In genomic region chr9:41588466-41589425, GRCm38 (mm10) we compare ENCODE assay signal across 13 mouse cellular contexts.
DNase-seq lines count a peak whose midpoint lies in the region; ATAC-seq and TF ChIP-seq lines count a peak whose summit lies in the region.
"Had no signal": no experiment of that assay in that cellular context is flagged by ENCODE, and none has a peak within 500 bp of the region (broad histone marks: within the 10 kb centered on the region; RNA-seq: fewer than 3 reads in every experiment).

No protein-coding gene starts in this region.

- 83% methylated on average over 9 of the region's 9 CpGs for WGBS in heart, postnatal 0 days
- WGBS in heart, embryonic 11.5 days (ENCODE audit: insufficient replicate concordance): 86% methylated on average over 9 of the region's 9 CpGs
- WGBS in hindbrain, embryonic 13.5 days: 59% methylated on average over 9 of the region's 9 CpGs
- 15% methylated on average over 9 of the region's 9 CpGs for WGBS in midbrain, postnatal 0 days

- peaks cover 18% of the 10 kb centered on the region; the same call in 1 of the 2 replicates for H3K36me3 ChIP-seq in heart, postnatal 0 days (replicated peaks; ENCODE audit: control insufficient read depth, insufficient read depth, low read length)
- peaks cover 25% of the 10 kb centered on the region for H3K36me3 ChIP-seq in heart, embryonic 11.5 days (ENCODE audit: control insufficient read depth, insufficient read depth, low read length)
- peaks cover 58% of the 10 kb centered on the region for H3K36me3 ChIP-seq in hindbrain, embryonic 13.5 days
- H3K36me3 ChIP-seq in midbrain, postnatal 0 days (ENCODE audit: insufficient read depth, low read length): peaks cover 28% of the 10 kb centered on the region

- no peak overlapping the region for H3K4me2 ChIP-seq in heart, postnatal 0 days (ENCODE audit: low read depth, low read length)
- no peak overlapping the region for H3K4me2 ChIP-seq in heart, embryonic 11.5 days
- peak overlapping the region; percentile 82 for H3K4me2 ChIP-seq in hindbrain, embryonic 13.5 days
- peak overlapping the region; percentile 66 for H3K4me2 ChIP-seq in midbrain, postnatal 0 days (ENCODE audit: low read depth, low read length, poor library complexity, severe bottlenecking)
- H3K4me2 ChIP-seq: liver, embryonic 12.5 days had no signal

- H3K9ac ChIP-seq in heart, postnatal 0 days (replicated peaks; ENCODE audit: low read depth, low read length): no peak overlapping the region
- no peak overlapping the region for H3K9ac ChIP-seq in heart, embryonic 11.5 days (ENCODE audit: low read depth, low read length)
- peak overlapping the region; percentile 71 for H3K9ac ChIP-seq in hindbrain, embryonic 13.5 days
- peak overlapping the region; percentile 91 for H3K9ac ChIP-seq in midbrain, postnatal 0 days (replicated peaks; ENCODE audit: low read length, poor library complexity, severe bottlenecking)
- H3K9ac ChIP-seq: liver, embryonic 12.5 days had no signal

- ATAC-seq in heart, postnatal 0 days (ENCODE audit: insufficient read depth, low read depth): no peak
- no peak for ATAC-seq in heart, embryonic 11.5 days (replicated peaks; ENCODE audit: insufficient number of reproducible peaks, low FRiP score, low TSS enrichment)
- ATAC-seq in hindbrain, embryonic 13.5 days (ENCODE audit: low FRiP score): no peak
- no peak for ATAC-seq in midbrain, postnatal 0 days (ENCODE audit: low FRiP score)
- ATAC-seq: liver, embryonic 12.5 days had no signal

- H3K4me3 ChIP-seq in heart, postnatal 0 days (ENCODE audit: low read depth, low read length): no peak overlapping the region
- H3K4me3 ChIP-seq in heart, embryonic 11.5 days (ENCODE audit: low read depth, low read length): no peak overlapping the region
- peak overlapping the region; percentile 29 for H3K4me3 ChIP-seq in hindbrain, embryonic 13.5 days
- peak overlapping the region; percentile 66 for H3K4me3 ChIP-seq in midbrain, postnatal 0 days (ENCODE audit: low read depth, low read length)
- H3K4me3 ChIP-seq: liver, embryonic 12.5 days had no signal

- peaks cover 24% of the 10 kb centered on the region for H3K4me1 ChIP-seq in heart, postnatal 0 days (ENCODE audit: control insufficient read depth, insufficient read depth)
- H3K4me1 ChIP-seq in heart, embryonic 11.5 days (ENCODE audit: control insufficient read depth, insufficient read depth, low read length): no peaks in the 10 kb centered on the region
- peaks cover 62% of the 10 kb centered on the region for H3K4me1 ChIP-seq in hindbrain, embryonic 13.5 days (replicated peaks)
- H3K4me1 ChIP-seq in midbrain, postnatal 0 days (ENCODE audit: insufficient read depth, low read length): peaks cover 18% of the 10 kb centered on the region
- H3K4me1 ChIP-seq: liver, embryonic 12.5 days had no signal

- 0 out of 2 replicates have a peak overlapping the region, but pooled peaks have one; percentile 25 for H3K27ac ChIP-seq in heart, postnatal 0 days (ENCODE audit: low read depth)
- H3K27ac ChIP-seq in heart, embryonic 11.5 days (ENCODE audit: low read depth, low read length): no peak overlapping the region
- peak overlapping the region; percentile 88 for H3K27ac ChIP-seq in hindbrain, embryonic 13.5 days
- peak overlapping the region; percentile 98 for H3K27ac ChIP-seq in midbrain, postnatal 0 days (ENCODE audit: low read depth, low read length)
- H3K27ac ChIP-seq: liver, embryonic 12.5 days had no signal

- no peak for TF ChIP-seq EP300 in heart, postnatal 0 days (IDR thresholded peaks at IDR 0.05; ENCODE audit: low read depth)

- no peaks in the 10 kb centered on the region for H3K27me3 ChIP-seq in heart, postnatal 0 days (ENCODE audit: control insufficient read depth, insufficient read depth, low read length)
- H3K27me3 ChIP-seq in heart, embryonic 11.5 days (ENCODE audit: control insufficient read depth, insufficient read depth, low read length): no peaks in the 10 kb centered on the region
- no peaks in the 10 kb centered on the region for H3K27me3 ChIP-seq in hindbrain, embryonic 13.5 days
- no peaks in the 10 kb centered on the region for H3K27me3 ChIP-seq in midbrain, postnatal 0 days (ENCODE audit: insufficient read depth, low read length)
- H3K27me3 ChIP-seq: liver, embryonic 12.5 days had no signal

- TF ChIP-seq CTCF in heart, postnatal 0 days (IDR thresholded peaks at IDR 0.05; ENCODE audit: low read depth): no peak
- no peak for TF ChIP-seq CTCF in midbrain, postnatal 0 days (IDR thresholded peaks at IDR 0.05)

- DNase-seq in heart, postnatal 0 days (ENCODE audit: low spot score): no peak
- DNase-seq in adipocyte (ENCODE audit: low spot score): peak; percentile 31
- DNase-seq in midbrain, postnatal 0 days (ENCODE audit: low spot score): no peak
- no peak for DNase-seq in ovary, postnatal 14 days (ENCODE audit: low spot score)
- DNase-seq in left cerebral cortex, adult 9 months (ENCODE audit: low spot score in 2 of 2): no peak
- DNase-seq in yolk sac, embryonic 10.5 days (ENCODE audit: low spot score): no peak
- DNase-seq: adrenal gland, postnatal 14 days; cerebellum, adult 11 months; heart, postnatal 10 days; kidney, adult 2 months had no signal

- no peaks in the 10 kb centered on the region for H3K9me3 ChIP-seq in heart, postnatal 0 days (replicated peaks; ENCODE audit: control insufficient read depth, low read length)
- H3K9me3 ChIP-seq in heart, embryonic 11.5 days (replicated peaks; ENCODE audit: control insufficient read depth, low read length): no peaks in the 10 kb centered on the region
- no peaks in the 10 kb centered on the region for H3K9me3 ChIP-seq in hindbrain, embryonic 13.5 days
- H3K9me3 ChIP-seq in midbrain, postnatal 0 days (ENCODE audit: low read length): no peaks in the 10 kb centered on the region
- H3K9me3 ChIP-seq: liver, embryonic 12.5 days had no signal

Comparison
In these comparisons a context has a peak if more than half of its experiments do, and no peak if none do; other contexts are left out.
1. H3K4me2 ChIP-seq: peak in hindbrain, embryonic 13.5 days (single experiment) and midbrain, postnatal 0 days (single experiment); none in heart, postnatal 0 days (single experiment) and heart, embryonic 11.5 days (single experiment).
2. H3K4me3 ChIP-seq: peak in hindbrain, embryonic 13.5 days (single experiment) and midbrain, postnatal 0 days (single experiment); none in heart, postnatal 0 days (single experiment) and heart, embryonic 11.5 days (single experiment).
3. H3K9ac ChIP-seq: peak in hindbrain, embryonic 13.5 days (single experiment) and midbrain, postnatal 0 days (single experiment); none in heart, postnatal 0 days (single experiment) and heart, embryonic 11.5 days (single experiment).